Mouse (Mus musculus) intestine, postnatal 0 days (tissue): ENCODE measurements at regions not wholly inside any gene's neighbourhood (a gene's known extent, or its start where the extent isn't known, plus 50 kb on each side); places are given as distances from the start of the nearest gene placed in this dataset.

Source experiments
- ATAC-seq: fragments of 200-750 bp; cut with Nextera tagmentation; 2 replicates; pipeline ENCODE4 v1.8.0; 2017; ENCODE audit warnings: mild to moderate bottlenecking, moderate TSS enrichment, moderate library complexity
- H3K27ac ChIP-seq: fragments of 300-500 bp; sonication (generic); 2 replicates; pipeline ENCODE4 v1.5.1; 2014; ENCODE audit warnings: mild to moderate bottlenecking, low read depth, low read length, moderate library complexity
- H3K27me3 ChIP-seq: fragments of 300-500 bp; sonication (generic); replicated peaks from 2 replicates; pipeline ENCODE4 v1.6.1; 2014; ENCODE audit warnings: low read length, mixed read lengths; ENCODE audit not compliant: control insufficient read depth, insufficient read depth
- H3K36me3 ChIP-seq: fragments of 300-500 bp; sonication (generic); 2 replicates; pipeline ENCODE4 v1.6.1; 2014; ENCODE audit warnings: mild to moderate bottlenecking, moderate library complexity; ENCODE audit not compliant: control insufficient read depth, insufficient read depth
- H3K4me1 ChIP-seq: fragments of 300-500 bp; sonication (generic); replicated peaks from 2 replicates; pipeline ENCODE4 v1.6.1; 2014; ENCODE audit warnings: antibody characterized with exemption, low read length, mixed read lengths; ENCODE audit not compliant: control insufficient read depth, insufficient read depth
- H3K4me2 ChIP-seq: fragments of 300-500 bp; sonication (generic); replicated peaks from 2 replicates; pipeline ENCODE4 v1.6.1; 2014; ENCODE audit warnings: low read depth, mild to moderate bottlenecking, moderate library complexity
- H3K4me3 ChIP-seq: fragments of 300-500 bp; sonication (generic); 2 replicates; pipeline ENCODE4 v1.5.1; 2014; ENCODE audit warnings: low read depth, low read length
- H3K9ac ChIP-seq: fragments of 300-500 bp; sonication (generic); 2 replicates; pipeline ENCODE4 v1.6.1; 2014; ENCODE audit warnings: mild to moderate bottlenecking, low read depth, low read length
- H3K9me3 ChIP-seq: fragments of 300-500 bp; sonication (generic); 2 replicates; pipeline ENCODE4 v1.6.1; 2016; ENCODE audit warnings: mixed run types; ENCODE audit not compliant: control insufficient read depth
- CTCF ChIP-seq: sonication (generic); IDR thresholded peaks from 2 replicates; pipeline ENCODE4 v1.5.1; 2016; ENCODE audit warnings: low read depth, mild to moderate bottlenecking, control low read depth, antibody characterized with exemption, moderate library complexity
- WGBS: fragments of 180-500 bp; shearing (Covaris S2); extraction: QIAGEN DNeasy Blood & Tissue Kit; methylation state at CpG from one replicate; pipeline ENCODE4 v1.1.7; 2014; 5-methylcytosine and 5-hydroxymethylcytosine counted together

GRCm38 (mm10) chr12:25254716-25255115 lies 157.8 kb upstream of the Id2 start:
- Histone ChIP-seq H3K4me3 (no peak overlapping the region), H3K4me1 (peaks cover 7% of the 10 kb centered on the region), H3K36me3 (no peaks in the 10 kb centered on the region), H3K27me3 (no peaks in the 10 kb centered on the region), H3K4me2 (no peak overlapping the region), H3K9me3 (no peaks in the 10 kb centered on the region), H3K27ac (no peak overlapping the region), H3K9ac (no peak overlapping the region)
- no peak for TF ChIP-seq CTCF
- WGBS: 82% methylated on average over 6 of the region's 6 CpGs
- ATAC-seq: no peak

- H3K9me3 ChIP-seq: no peaks in the 10 kb centered on the region
- H3K4me2 ChIP-seq: no peak overlapping the region
- 76% methylated on average over 6 of the region's 6 CpGs for WGBS
- peaks cover 7% of the 10 kb centered on the region for H3K4me1 ChIP-seq
- no peaks in the 10 kb centered on the region for H3K27me3 ChIP-seq
- peak; percentile 26; the same call in 1 of the 2 replicates for ATAC-seq
- H3K36me3 ChIP-seq: no peaks in the 10 kb centered on the region
- no peak overlapping the region; the same call in 1 of the 2 replicates for H3K27ac ChIP-seq
- no peak for TF ChIP-seq CTCF
- H3K4me3 ChIP-seq: no peak overlapping the region
- H3K9ac ChIP-seq: no peak overlapping the region
These were observed 156.0 kb upstream of the Id2 start for GRCm38 (mm10) chr12:25252776-25253510.

- no peak overlapping the region for H3K27ac ChIP-seq
- no peaks in the 10 kb centered on the region for H3K9me3 ChIP-seq
- H3K4me3 ChIP-seq: no peak overlapping the region
- 58% methylated on average over 4 of the region's 4 CpGs for WGBS
- no peaks in the 10 kb centered on the region for H3K36me3 ChIP-seq
- no peak for TF ChIP-seq CTCF
- no peaks in the 10 kb centered on the region for H3K27me3 ChIP-seq
- H3K9ac ChIP-seq: no peak overlapping the region
- H3K4me2 ChIP-seq: no peak overlapping the region
- peak; percentile 54; the same call in 1 of the 2 replicates for ATAC-seq
- H3K4me1 ChIP-seq: peaks cover 7% of the 10 kb centered on the region
These were observed 154.7 kb upstream of the Id2 start for GRCm38 (mm10) chr12:25251411-25252171.

- H3K4me3 ChIP-seq: no peak overlapping the region
- no peak for ATAC-seq
- H3K9me3 ChIP-seq: no peaks in the 10 kb centered on the region
- H3K36me3 ChIP-seq: no peaks in the 10 kb centered on the region
- H3K27ac ChIP-seq: no peak overlapping the region
- H3K9ac ChIP-seq: no peak overlapping the region
- no peaks in the 10 kb centered on the region for H3K27me3 ChIP-seq
- no peak for TF ChIP-seq CTCF
- WGBS: 72% methylated on average over 3 of the region's 3 CpGs
- no peak overlapping the region for H3K4me2 ChIP-seq
- peaks cover 7% of the 10 kb centered on the region for H3K4me1 ChIP-seq
These were observed 153.9 kb upstream of the Id2 start for GRCm38 (mm10) chr12:25250881-25251280.

- Histone ChIP-seq H3K9ac (no peak overlapping the region), H3K4me2 (no peak overlapping the region; the same call in 1 of the 2 replicates), H3K27me3 (no peaks in the 10 kb centered on the region), H3K4me1 (peaks cover 7% of the 10 kb centered on the region), H3K27ac (no peak overlapping the region), H3K36me3 (no peaks in the 10 kb centered on the region), H3K9me3 (no peaks in the 10 kb centered on the region), H3K4me3 (no peak overlapping the region)
- TF ChIP-seq CTCF: no peak
- 66% methylated on average over 13 of the region's 13 CpGs for WGBS
- no peak for ATAC-seq
These were observed 151.9 kb upstream of the Id2 start for GRCm38 (mm10) chr12:25248681-25249366.

- Histone ChIP-seq H3K4me3 (no peak overlapping the region), H3K27me3 (no peaks in the 10 kb centered on the region), H3K9me3 (no peaks in the 10 kb centered on the region), H3K4me1 (no peaks in the 10 kb centered on the region; the same call in 1 of the 2 replicates), H3K36me3 (no peaks in the 10 kb centered on the region), H3K27ac (no peak overlapping the region), H3K9ac (no peak overlapping the region), H3K4me2 (no peak overlapping the region)
- ATAC-seq: no peak
- 92% methylated on average over 7 of the region's 7 CpGs for WGBS
- TF ChIP-seq CTCF: no peak
These were observed 149.6 kb upstream of the Id2 start for GRCm38 (mm10) chr12:25246566-25246965.
